Mouse (Mus musculus) skeletal muscle tissue, postnatal 0 days (tissue): ENCODE results near the gene Gm10972. TPM values are rescaled to one million over a fixed set of nuclear protein-coding genes. Genes with fewer than 3 reads are reported as not detected.

Source experiments
- polyA plus RNA-seq: library from polyadenylated mRNA; unstranded; fragments of >200 nt; fragmentation: Nextera tagmentation; extraction: Ambion mirVana; gene quantifications from 2 replicates; pipeline ENCODE4 v1.2.1, GENCODE M21; 2015

Gene Gm10972
- polyA plus RNA-seq, result not detected in 2 replicates

DNA sequence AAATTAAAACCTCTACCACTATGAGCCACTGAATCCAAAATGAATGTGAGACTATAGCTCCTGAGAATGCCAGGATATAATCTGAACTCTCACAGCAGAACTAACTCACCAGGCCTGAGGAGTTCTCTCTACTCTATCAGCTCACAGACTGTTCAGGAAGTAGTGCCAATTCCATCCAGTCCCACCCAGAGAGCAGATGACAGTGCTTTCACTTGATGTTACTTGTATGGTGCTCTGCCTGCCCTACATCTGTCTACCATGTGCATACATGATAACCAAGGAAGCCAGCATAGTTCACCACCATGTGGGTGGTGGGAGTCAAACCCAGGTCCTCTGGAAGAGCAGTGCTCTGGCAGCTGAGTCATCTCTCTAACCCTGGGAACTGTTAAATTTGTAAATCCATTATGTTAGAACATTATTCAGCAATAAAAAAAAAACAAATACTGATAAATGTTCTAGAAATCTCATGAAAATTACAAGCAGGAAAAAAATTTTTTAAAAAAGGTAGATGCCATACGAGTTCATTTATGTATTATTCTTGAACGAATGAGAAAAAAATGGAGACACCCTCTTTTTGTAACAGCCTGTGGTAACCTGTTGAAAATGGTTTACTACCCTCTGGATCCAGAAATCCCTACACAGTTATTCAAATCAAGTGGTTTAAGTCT is at the start of gene Gm10972:
Gene Gm10972, plus strand, starts transcription at position 618 of the 668 bp plus-strand sequence.

DNA sequence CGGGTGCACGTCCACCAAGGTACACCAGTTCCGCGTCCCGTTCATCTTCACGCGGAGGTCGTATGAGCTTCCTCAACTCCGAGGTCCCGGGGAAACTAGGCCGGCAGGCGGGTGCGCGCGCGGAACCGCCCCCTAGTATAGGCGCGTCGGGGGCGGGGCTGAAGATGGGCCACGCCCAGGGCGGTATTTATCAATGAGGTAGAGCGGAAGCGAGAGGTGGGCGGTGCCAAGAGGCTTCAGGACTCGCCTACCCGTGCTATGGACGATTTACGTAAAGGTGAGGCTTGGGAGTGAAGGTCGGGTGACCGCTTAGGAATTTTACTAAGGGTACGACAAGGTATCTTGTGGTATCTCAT is 15.8 kb downstream of the Gm10972 start, which contains the start of gene Tuft1:
Gene Tuft1, minus strand, starts transcription at position 133 of the 356 bp plus-strand sequence.

Other genes with a start within 250 kb of the Gm10972 start
- 0.35 and 0.40 TPM in 2 replicates for gene Lingo4, start 244.6 kb upstream of the Gm10972 start, polyA plus RNA-seq
- 13.7 and 15.0 TPM in 2 replicates for gene Tdrkh, start 229.8 kb upstream of the Gm10972 start, polyA plus RNA-seq
- 69.6 and 79.0 TPM in 2 replicates for gene Mrpl9, start 199.8 kb upstream of the Gm10972 start, polyA plus RNA-seq
- 0.35 and 0.37 TPM in 2 replicates for gene Oaz3, start 199.2 kb upstream of the Gm10972 start, polyA plus RNA-seq
- gene Celf3, start 164.8 kb upstream of the Gm10972 start, polyA plus RNA-seq, result 0.52 and 0.81 TPM in 2 replicates
- 10.3 and 11.1 TPM in 2 replicates for gene Riiad1, start 162.8 kb upstream of the Gm10972 start, polyA plus RNA-seq
- gene Snx27, start 60.4 kb upstream of the Gm10972 start, polyA plus RNA-seq, result 16.3 and 17.7 TPM in 2 replicates
- 0.58 and 2.2 TPM in 2 replicates for gene Tuft1, start 15.8 kb downstream of the Gm10972 start, polyA plus RNA-seq
- 0.58 and 1.3 TPM in 2 replicates for gene Selenbp2, start 50.4 kb downstream of the Gm10972 start, polyA plus RNA-seq
- gene Cgn, start 143.4 kb downstream of the Gm10972 start, polyA plus RNA-seq, result 0.19 and 0.46 TPM in 2 replicates
- gene Pogz, start 194.5 kb downstream of the Gm10972 start, polyA plus RNA-seq, result 6.3 and 6.9 TPM in 2 replicates
- 242 and 248 TPM in 2 replicates for gene Psmb4, start 243.8 kb downstream of the Gm10972 start, polyA plus RNA-seq